Mouse (Mus musculus): Measurements from ENCODE around the gene 3110001I22Rik. TPM values are rescaled to one million over a fixed set of nuclear protein-coding genes. Genes with fewer than 3 reads are reported as not detected.
A peak's percentile ranks its signal among the peaks of the same experiment; 100 is the strongest.
"Not testable (repeated sequence)": the region's sequence is repeated elsewhere in the genome, so short reads cannot be mapped to it uniquely, and the experiment has no call there.

3110001I22Rik gene
- polyA plus RNA-seq, 1 experiment from 2014 or later: 9.0 TPM

- H3K9me3 ChIP-seq; H3K36me3 ChIP-seq; H3K4me3 ChIP-seq; H3K27me3 ChIP-seq (replicated peaks); H3K9ac ChIP-seq; H3K27ac ChIP-seq; ATAC-seq (ENCODE audit: low FRiP score, low read depth): not testable (repeated sequence)
- H3K4me1 ChIP-seq: peaks cover 15% of the 10 kb centered on the region
- WGBS: 77% methylated on average over 5 of the region's 5 CpGs
- peak overlapping the region; percentile 87 for H3K4me2 ChIP-seq (replicated peaks)
Observed at GRCm38 (mm10) chr16:13670896-13671295, 833 bp upstream of the 3110001I22Rik start.

DNA sequence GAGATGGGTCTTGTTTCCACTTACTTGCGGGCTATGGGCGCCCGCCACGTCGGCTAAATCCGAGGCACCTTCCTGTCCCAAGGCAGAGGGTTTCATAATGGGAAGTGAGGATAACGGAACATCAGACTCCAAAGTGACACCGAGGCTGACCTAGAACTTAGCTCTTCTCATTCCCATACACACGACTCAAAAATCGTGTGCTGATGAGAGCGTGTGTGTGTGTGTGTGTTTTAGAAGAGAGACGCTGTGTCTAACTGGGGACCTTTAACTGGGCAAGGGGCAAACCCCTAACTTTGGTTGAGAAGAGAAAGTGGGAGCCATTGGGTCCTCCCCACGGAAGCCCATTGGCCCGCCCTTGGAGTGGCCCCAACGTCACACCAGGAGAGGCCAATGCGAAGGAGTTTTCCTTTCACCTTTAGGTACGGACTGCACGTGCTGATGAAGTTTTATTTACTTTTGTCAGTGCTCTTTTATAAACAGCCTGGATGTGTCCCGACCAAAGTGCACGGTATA lies 713 bp downstream of the 3110001I22Rik start:
- Histone ChIP-seq H3K4me2 (replicated peaks) (peak overlapping the region; percentile 87), H3K9ac (peak overlapping the region; percentile 94), H3K4me1 (peaks cover 9% of the 10 kb centered on the region), H3K4me3 (peak overlapping the region; percentile 96), H3K36me3 (peaks cover 12% of the 10 kb centered on the region), H3K27ac (no peak overlapping the region), H3K27me3 (replicated peaks) (no peaks in the 10 kb centered on the region), H3K9me3 (no peaks in the 10 kb centered on the region)
- ATAC-seq (ENCODE audit: low FRiP score, low read depth): peak; percentile 38
- 2% methylated on average over 20 of the region's 20 CpGs for WGBS

- WGBS: 83% methylated on average over 5 of the region's 5 CpGs
- H3K9ac ChIP-seq: no peak overlapping the region
- no peaks in the 10 kb centered on the region for H3K9me3 ChIP-seq
- no peaks in the 10 kb centered on the region for H3K27me3 ChIP-seq (replicated peaks)
- no peak overlapping the region for H3K27ac ChIP-seq
- H3K36me3 ChIP-seq: peaks cover 19% of the 10 kb centered on the region
- H3K4me2 ChIP-seq (replicated peaks): peak overlapping the region; percentile 87
- H3K4me1 ChIP-seq: peaks cover 8% of the 10 kb centered on the region
- 0 out of 2 replicates have a peak overlapping the region, but pooled peaks have one; percentile 96 for H3K4me3 ChIP-seq
- ATAC-seq (ENCODE audit: low FRiP score, low read depth): no peak
Observed at GRCm38 (mm10) chr16:13673114-13673513, 1.4 kb downstream of the 3110001I22Rik start.

DNA sequence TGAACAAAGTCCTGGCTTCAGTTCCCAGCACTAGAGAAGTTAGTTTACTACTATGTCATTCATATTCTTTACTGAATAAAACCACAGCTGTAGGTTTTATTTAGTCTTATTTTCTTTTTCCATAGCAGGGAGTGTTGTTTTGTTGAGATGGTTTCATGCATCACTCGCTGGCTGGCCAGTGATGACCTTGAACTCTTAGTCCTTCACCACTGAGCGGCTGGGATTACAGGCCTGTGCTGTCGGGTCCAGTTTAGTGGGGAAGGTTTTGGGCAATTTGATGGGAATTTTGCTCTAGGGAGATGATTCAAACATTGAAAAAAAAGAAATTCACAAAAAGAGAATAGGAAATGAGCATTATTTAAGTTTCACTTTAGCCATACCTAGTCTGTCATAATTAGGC lies 2.8 kb downstream of the 3110001I22Rik start:
- no peaks in the 10 kb centered on the region for H3K27me3 ChIP-seq (replicated peaks)
- 93% methylated on average over 3 of the region's 3 CpGs for WGBS
- H3K36me3 ChIP-seq: peaks cover 19% of the 10 kb centered on the region
- no peak overlapping the region for H3K4me3 ChIP-seq
- H3K27ac ChIP-seq: no peak overlapping the region
- H3K4me1 ChIP-seq: peaks cover 8% of the 10 kb centered on the region
- H3K9me3 ChIP-seq: no peaks in the 10 kb centered on the region
- ATAC-seq (ENCODE audit: low FRiP score, low read depth): no peak
- no peak overlapping the region for H3K4me2 ChIP-seq (replicated peaks)
- no peak overlapping the region for H3K9ac ChIP-seq

GRCm38 (mm10) chr16:13678601-13679319 lies 7.0 kb downstream of the 3110001I22Rik start:
- H3K4me2 ChIP-seq (replicated peaks): no peak overlapping the region
- H3K9ac ChIP-seq: no peak overlapping the region
- no peak overlapping the region for H3K4me3 ChIP-seq
- no peaks in the 10 kb centered on the region for H3K4me1 ChIP-seq
- H3K36me3 ChIP-seq: peaks cover 19% of the 10 kb centered on the region
- ATAC-seq (ENCODE audit: low FRiP score, low read depth): no peak
- H3K27me3 ChIP-seq (replicated peaks): no peaks in the 10 kb centered on the region
- WGBS: 90% methylated on average over 3 of the region's 3 CpGs
- H3K27ac ChIP-seq: no peak overlapping the region
- no peaks in the 10 kb centered on the region for H3K9me3 ChIP-seq

DNA sequence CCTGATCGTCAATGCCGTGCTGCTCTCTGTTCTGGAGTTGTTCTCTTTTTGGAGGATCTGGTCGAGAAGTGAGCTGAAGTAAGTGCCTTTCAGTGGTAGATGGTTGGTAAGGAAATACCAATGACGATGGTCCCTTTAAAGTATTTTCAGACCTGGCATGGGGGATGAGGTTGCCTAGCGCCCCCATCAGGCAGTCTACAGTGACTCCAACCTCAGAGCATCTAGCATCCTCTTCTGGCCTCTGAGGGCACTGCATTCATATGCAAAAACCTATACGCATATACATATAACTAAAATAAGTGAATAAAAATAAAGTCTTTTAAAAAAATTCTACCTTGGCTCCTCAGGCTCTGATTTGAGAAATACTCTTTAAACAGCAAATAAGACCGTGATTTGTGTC lies 27.3 kb downstream of the 3110001I22Rik start:
- Histone ChIP-seq H3K4me1 (no peaks in the 10 kb centered on the region), H3K36me3 (peaks cover 80% of the 10 kb centered on the region), H3K27ac (no peak overlapping the region), H3K4me3 (no peak overlapping the region), H3K9me3 (no peaks in the 10 kb centered on the region), H3K9ac (no peak overlapping the region), H3K27me3 (replicated peaks) (no peaks in the 10 kb centered on the region), H3K4me2 (replicated peaks) (no peak overlapping the region)
- ATAC-seq (ENCODE audit: low FRiP score, low read depth): no peak
- WGBS: 92% methylated on average over 7 of the region's 7 CpGs

DNA sequence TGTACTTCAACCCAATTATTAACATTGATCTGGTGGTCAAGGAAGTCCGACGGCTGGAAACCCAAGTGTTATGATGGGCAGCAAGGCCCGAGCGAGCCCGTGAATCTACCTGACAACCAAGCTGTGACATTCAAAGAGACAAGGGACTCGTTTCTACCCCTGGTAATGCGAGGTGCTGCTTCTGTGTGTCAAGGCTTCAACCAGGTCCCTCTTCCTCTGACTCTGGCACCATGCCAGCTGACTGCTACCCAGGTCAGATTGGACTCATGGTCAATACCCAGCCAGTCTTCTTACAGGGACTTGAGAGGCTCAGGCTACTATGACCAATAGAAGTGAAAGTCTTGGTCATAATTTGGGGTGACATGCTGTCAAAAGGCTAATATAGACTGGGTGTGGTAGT lies 30.5 kb downstream of the 3110001I22Rik start:
- Histone ChIP-seq H3K4me1 (no peaks in the 10 kb centered on the region), H3K36me3 (peaks cover 75% of the 10 kb centered on the region), H3K4me3 (no peak overlapping the region), H3K9ac (no peak overlapping the region), H3K27me3 (replicated peaks) (no peaks in the 10 kb centered on the region), H3K9me3 (no peaks in the 10 kb centered on the region), H3K27ac (no peak overlapping the region), H3K4me2 (replicated peaks) (no peak overlapping the region)
- 93% methylated on average over 7 of the region's 7 CpGs for WGBS
- ATAC-seq (ENCODE audit: low FRiP score, low read depth): no peak

DNA sequence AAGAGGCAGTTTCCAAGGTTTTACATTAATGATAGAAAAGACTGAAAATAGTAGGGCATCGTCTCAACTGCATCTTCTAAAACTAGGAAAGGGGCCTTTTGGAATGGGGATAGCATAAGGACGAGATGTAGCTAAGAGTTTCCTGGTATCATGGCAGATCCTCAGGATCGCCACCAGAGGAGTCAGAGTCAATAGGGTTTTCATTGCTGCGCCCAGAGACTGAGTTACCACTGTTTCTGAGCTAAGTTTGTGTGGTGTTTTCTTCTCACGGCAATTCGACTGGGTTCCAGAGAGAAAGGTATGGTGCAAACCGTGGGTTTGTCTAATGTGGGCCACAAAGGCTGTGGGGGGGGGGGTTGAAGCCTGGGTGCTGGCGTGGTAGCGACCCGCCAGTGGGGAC lies 32.9 kb downstream of the 3110001I22Rik start:
- no peak overlapping the region for H3K4me3 ChIP-seq
- no peak overlapping the region for H3K9ac ChIP-seq
- H3K27ac ChIP-seq: no peak overlapping the region
- WGBS: 94% methylated on average over 9 of the region's 10 CpGs
- no peak for ATAC-seq (ENCODE audit: low FRiP score, low read depth)
- no peak overlapping the region for H3K4me2 ChIP-seq (replicated peaks)
- no peaks in the 10 kb centered on the region for H3K27me3 ChIP-seq (replicated peaks)
- H3K4me1 ChIP-seq: no peaks in the 10 kb centered on the region
- no peaks in the 10 kb centered on the region for H3K9me3 ChIP-seq
- peaks cover 50% of the 10 kb centered on the region for H3K36me3 ChIP-seq

- 93% methylated on average over 3 of the region's 3 CpGs for WGBS
- H3K36me3 ChIP-seq: no peaks in the 10 kb centered on the region
Observed at GRCm38 (mm10) chr16:13714910-13715309, 43.2 kb downstream of the 3110001I22Rik start.

DNA sequence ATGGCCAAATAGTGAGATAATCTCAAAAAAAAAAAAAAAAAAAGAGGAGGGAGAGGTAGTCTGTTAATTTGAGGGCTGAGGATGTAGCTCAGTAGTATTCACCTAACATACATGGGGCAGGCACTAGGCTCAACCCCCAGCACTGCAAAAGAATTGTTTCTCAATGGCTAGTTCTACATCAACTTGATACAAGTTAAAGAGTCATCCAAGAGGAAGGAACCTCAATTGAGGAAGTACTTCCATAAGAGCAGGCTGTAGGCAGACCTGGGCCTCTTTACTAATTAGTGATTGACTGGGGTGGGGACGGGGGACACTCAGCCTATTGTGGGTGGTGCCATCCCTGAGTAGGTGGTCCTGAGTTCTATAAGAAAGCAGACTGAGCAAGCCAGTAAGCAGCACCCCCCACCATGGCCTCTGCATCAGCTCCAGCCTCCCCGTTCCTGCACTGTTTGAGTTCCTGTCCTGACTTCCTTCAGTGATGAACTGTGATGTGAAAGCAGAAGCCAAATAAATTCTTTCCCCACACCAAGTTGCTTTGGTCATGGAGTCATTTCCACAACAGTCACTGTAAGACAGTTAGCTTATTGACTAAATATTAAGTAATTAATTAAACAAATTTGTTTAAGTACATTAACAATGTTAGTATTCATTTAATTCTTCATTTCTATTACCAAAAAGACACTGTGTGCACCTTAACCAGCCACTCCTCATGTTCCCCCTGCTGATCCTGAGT lies 45.3 kb downstream of the 3110001I22Rik start:
- Histone ChIP-seq H3K27me3 (replicated peaks) (no peaks in the 10 kb centered on the region), H3K4me3 (no peak overlapping the region), H3K4me1 (no peaks in the 10 kb centered on the region), H3K9ac (no peak overlapping the region), H3K4me2 (replicated peaks) (no peak overlapping the region), H3K36me3 (no peaks in the 10 kb centered on the region), H3K9me3 (no peaks in the 10 kb centered on the region), H3K27ac (no peak overlapping the region)
- 76% methylated on average over 2 of the region's 2 CpGs for WGBS
- ATAC-seq (ENCODE audit: low FRiP score, low read depth): no peak

More at GRCm38 (mm10) chr16:13714910-13715309, 43.2 kb downstream of the 3110001I22Rik start:
- Histone ChIP-seq H3K9ac (no peak overlapping the region), H3K4me2 (replicated peaks) (no peak overlapping the region), H3K4me3 (no peak overlapping the region), H3K9me3 (no peaks in the 10 kb centered on the region), H3K4me1 (no peaks in the 10 kb centered on the region), H3K27ac (no peak overlapping the region), H3K27me3 (replicated peaks) (no peaks in the 10 kb centered on the region)
- ATAC-seq (ENCODE audit: low FRiP score, low read depth): no peak

DNA sequence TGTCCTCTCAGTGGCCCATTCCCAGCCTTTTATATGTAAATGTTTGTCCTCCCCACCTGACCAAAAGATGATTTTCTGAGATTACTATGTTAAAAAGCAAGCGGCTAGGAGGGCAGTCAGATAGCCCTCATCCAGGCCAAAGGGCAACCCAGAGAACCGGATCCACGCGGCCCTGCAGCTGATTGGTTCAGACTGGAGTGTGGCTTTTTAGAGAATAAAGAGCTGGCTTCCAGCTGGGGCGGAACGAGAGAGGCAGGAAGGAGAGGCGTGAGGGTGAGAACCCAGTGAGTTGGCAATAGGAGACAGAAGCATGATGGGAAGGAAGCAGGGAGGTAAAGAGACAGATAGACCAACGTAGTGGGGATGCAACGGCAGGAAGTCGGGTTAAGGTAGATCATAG lies 51.2 kb downstream of the 3110001I22Rik start:
- Histone ChIP-seq H3K4me1 (no peaks in the 10 kb centered on the region), H3K27ac (no peak overlapping the region), H3K9ac (no peak overlapping the region), H3K4me2 (replicated peaks) (no peak overlapping the region), H3K27me3 (replicated peaks) (no peaks in the 10 kb centered on the region), H3K9me3 (no peaks in the 10 kb centered on the region), H3K4me3 (no peak overlapping the region), H3K36me3 (no peaks in the 10 kb centered on the region)
- ATAC-seq (ENCODE audit: low FRiP score, low read depth): no peak
- 38% methylated on average over 10 of the region's 10 CpGs for WGBS

DNA sequence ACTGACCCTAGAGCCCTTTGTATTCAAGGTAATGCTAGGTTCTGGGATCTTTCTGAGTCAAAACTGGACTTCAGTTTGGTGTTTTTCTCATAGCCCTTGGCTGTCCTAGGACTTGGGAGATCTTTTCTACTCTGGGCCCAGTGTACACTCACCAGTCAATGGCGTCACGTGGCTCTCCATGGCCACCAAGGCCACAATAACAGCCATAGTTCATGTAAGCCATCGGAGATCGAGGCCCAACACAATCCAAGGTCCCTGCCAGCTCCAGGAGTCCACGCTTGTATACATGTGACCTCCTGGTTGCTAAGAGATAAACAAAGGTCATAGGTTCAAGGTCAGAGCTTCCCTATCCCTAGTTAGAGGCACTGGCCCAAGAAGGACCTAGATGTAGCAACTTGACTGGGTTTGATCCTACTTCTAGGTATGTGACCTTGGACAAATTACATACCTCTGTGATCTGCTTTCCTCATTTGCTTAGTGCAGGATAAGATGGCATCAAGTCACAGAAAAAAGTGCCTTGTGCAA lies 56.1 kb downstream of the 3110001I22Rik start:
- Histone ChIP-seq H3K4me2 (replicated peaks) (no peak overlapping the region), H3K4me3 (no peak overlapping the region), H3K27ac (no peak overlapping the region), H3K36me3 (no peaks in the 10 kb centered on the region), H3K9me3 (no peaks in the 10 kb centered on the region), H3K27me3 (replicated peaks) (no peaks in the 10 kb centered on the region), H3K9ac (no peak overlapping the region), H3K4me1 (0 out of 2 replicates have a peak, but pooled peaks cover 4% of the 10 kb centered on the region)
- 91% methylated on average over 5 of the region's 5 CpGs for WGBS
- no peak for ATAC-seq (ENCODE audit: low FRiP score, low read depth)

All from neural tube, embryonic 12.5 days (tissue).